Mouse (Mus musculus): ENCODE results near the gene Rnf183.

The Rnf183 gene

DNA sequence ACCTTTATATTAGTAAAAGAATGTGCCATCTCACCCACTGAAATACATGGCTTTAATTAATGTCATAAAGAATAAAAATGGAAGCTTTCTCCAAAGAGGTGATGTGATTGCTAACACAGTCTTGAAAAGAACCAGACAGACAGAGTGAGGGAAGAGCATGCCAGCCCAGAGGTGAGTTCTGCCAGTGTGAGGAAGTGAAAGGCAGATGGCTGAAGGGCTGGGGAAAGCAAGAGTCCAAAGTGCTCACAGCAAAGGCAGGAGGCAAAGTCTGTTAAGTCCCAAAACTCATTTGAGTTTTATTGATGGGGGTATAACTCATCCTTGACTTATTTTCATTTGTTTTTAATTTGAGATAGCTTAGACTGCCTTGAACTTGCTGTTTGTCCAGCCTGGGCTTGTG, 4.4 kb downstream of the Rnf183 start:
- DNase-seq (ENCODE audit: low spot score) = no peak

DNA sequence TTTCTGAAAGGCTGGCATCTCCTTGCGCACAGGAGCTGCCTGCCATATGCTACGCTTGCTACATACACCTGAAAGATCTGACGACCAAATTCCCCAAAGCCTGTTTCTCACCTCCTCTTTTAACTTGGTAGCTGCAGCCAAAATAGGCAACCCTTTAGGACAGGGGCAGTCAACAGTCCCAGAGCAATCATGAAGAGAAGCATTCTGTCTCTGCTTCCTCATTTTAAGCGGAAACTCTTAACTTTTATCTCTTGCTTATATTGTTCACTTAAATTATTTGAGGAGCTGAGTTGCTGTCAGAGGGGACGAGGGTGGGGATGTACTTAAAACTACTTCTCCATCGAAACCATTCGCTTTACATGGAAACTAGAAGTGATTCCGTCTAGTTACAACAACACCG, 5.4 kb downstream of the Rnf183 start:
- DNase-seq (ENCODE audit: low spot score) = no peak

DNA sequence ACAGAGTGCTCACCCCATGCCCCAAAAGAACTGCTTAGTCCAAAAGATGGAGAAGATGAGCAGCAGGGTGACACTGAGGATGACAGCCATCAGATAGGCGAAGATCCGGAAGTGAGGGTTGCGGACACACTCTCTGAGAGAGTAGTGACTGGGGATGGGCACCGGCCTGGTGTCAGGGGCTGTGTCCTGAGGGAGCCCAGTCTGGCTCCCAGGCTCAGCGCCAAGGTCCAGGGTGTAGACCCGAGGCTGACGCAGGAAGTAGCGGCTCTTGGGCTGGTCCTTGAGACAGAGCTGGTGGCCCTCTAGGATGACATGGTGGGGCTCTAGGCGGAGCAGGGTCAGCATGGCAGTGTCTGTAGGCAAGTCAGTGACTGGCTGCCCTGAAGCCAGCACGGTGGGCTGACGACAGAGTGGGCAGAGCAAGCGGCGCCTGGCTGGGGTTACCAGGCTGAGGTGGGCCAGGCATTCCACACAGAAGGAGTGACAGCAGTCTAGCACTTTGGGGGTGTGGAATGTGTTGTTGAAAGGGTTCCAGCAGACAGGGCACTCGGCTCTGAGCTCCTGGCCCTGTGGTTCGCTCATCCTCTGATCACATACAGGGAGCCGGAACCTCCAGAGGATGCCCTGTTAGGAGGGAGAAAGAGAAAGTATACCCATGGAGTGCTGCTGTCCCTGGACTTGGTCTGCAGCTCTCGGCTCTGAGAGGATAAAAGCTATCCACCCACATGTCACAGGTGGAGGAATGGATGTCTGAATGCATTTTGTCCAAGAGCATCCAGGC, 6.9 kb downstream of the Rnf183 start:
- no peak for DNase-seq (ENCODE audit: low spot score)

DNA sequence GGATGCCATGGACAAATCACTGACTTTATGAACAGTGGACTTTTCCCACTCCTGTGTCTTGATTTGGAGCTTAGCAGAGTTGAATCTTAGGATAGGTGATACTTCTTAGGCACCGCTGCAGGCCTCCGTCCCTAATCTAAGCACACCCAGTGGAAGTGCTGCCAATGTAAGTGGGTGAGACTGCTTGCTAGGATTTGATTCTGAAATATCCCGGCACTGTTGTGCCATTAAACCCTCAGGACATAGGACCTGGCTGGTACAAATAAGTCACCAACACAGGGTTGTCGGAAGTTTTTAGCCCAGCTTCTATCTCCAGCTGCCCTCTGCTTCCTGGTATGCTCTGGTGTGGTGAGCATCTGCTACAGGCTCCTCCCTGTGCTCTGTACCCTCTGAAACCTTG, 9.2 kb downstream of the Rnf183 start:
- DNase-seq (ENCODE audit: low spot score) = no peak

DNA sequence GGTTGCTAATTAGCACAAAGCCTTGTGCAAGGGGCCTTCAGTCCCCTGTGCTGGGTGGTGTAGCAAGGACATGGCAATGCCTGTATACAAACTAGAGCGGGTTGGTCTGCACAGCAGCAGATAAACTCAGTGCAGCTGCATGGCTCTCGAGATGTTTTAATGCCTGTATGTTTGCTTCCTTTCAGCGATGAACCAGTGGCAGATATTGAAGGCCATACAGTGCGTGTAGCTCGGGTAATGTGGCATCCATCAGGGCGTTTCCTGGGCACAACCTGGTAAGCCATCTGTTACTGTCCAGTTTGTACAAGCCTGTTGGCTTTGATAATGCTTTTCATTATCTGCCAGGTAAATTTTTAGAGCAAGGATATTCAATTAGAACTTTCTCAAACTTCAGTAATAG, 16.0 kb downstream of the Rnf183 start:
- DNase-seq (ENCODE audit: low spot score) = no peak

DNA sequence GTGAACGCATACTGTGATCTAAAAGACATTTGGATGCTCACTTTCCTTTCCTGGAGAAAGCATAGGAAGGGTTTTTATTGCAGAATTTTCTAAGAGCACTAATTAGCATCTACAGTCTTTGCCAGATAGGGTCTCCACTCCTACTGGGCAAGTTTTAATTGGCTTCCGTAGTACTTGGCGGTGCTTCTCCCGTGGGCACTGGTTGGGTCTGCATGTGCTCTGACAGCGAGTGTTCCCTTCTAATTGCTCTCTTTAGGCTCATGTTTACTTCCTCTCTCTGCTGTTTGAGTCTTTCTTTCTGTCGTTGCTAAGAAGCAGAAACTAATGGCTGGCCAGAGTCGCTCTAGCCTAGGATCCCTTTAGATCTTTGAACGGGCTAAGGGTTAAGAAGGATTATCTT, 16.6 kb downstream of the Rnf183 start:
- DNase-seq (ENCODE audit: low spot score) = no peak

DNA sequence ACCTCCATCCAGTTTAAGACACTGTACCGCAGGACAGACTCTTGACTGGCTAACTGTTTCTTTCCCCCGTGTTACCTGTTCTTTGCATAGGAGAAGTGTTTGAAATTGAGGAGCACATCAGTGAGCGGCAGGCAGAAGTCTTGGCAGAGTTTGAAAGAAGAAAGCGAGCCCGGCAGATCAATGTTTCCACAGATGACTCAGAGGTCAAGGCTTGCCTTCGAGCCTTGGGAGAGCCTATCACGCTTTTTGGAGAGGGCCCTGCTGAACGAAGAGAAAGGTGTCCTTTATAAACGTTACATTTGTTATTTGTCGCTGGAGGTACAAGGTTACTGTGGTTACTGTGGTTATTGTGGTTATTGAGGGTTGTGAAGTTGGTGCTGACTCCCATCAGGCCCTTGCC, 23.4 kb downstream of the Rnf183 start:
- DNase-seq (ENCODE audit: low spot score) = no peak

DNA sequence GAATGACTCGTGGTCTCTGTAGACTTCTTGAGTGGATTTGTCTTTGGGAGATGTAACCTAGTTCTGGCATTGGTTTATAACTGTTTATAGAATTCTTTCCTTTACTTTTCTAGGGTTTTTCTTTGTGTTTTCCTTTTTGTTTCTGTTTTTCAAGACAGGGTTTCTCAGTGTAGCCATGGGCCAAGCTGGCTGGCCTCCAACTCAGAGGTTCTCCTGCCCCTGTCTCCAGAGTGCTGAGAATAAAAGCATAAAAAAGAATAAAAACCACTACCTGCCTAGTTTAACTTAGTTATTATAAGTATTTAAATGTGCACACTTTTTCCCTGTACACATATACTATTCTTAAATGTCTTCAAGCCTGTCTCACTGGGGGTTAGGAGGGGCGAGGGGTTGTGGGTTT, 24.7 kb downstream of the Rnf183 start:
- no peak for DNase-seq (ENCODE audit: low spot score)

DNA sequence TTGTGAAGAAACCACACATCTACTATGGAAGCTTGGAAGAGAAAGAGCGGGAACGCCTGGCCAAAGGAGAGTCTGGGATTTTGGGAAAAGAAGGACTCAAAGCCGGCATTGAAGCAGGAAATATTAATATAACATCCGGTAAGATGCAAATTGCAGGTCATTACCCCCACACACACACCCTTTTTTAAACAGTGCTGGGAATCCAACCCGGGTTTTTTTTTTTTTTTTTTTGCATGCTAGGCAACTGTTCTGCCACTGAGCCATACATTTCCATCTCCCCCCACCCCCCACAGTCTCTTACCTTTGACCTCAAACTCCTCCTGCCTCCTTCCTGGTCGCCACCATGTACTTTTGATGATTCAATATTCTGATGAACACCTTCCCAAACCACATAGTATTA, 25.4 kb downstream of the Rnf183 start:
- no peak for DNase-seq (ENCODE audit: low spot score)

DNA sequence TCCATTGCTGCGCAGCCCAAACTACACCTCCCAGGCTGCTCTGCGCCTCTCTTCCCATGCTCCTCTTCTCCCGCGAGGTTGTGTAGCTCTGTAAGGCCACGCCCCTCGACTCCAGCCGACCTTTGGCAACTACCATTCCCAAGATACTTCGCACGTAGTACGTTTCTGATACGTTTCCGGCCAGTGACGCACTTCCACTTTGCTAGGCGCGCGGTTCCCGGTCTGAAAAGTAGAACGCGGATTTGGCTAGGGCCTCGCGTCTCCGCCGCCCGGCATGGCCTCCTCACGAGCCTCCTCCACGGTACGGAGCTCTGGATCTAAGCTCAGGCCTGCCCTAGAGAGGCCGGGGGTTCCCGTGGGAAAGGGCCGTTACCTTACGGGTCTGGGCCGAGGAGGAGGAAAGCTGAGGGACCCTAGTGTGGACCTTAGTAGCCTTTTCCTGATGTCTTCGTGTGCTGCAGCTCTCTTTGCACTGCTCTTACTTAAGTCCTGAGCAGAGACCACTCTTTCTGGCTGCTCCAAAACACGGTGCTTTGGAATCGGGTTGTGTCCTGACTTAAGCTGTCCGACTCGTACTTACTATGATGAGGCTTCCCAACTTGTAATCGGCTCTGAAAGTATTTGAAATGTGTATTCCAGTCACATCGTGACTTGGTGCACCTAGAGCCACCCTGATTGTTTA, 26.3 kb downstream of the Rnf183 start, which contains the start of the genes Cdc26 and Prpf4:
Gene Cdc26 (minus strand): TSS at position 42 of the 682 bp plus-strand sequence.
Gene Prpf4 (plus strand): TSS at position 197 of the 682 bp plus-strand sequence.
- peak; percentile 88 for DNase-seq (ENCODE audit: low spot score)

DNA sequence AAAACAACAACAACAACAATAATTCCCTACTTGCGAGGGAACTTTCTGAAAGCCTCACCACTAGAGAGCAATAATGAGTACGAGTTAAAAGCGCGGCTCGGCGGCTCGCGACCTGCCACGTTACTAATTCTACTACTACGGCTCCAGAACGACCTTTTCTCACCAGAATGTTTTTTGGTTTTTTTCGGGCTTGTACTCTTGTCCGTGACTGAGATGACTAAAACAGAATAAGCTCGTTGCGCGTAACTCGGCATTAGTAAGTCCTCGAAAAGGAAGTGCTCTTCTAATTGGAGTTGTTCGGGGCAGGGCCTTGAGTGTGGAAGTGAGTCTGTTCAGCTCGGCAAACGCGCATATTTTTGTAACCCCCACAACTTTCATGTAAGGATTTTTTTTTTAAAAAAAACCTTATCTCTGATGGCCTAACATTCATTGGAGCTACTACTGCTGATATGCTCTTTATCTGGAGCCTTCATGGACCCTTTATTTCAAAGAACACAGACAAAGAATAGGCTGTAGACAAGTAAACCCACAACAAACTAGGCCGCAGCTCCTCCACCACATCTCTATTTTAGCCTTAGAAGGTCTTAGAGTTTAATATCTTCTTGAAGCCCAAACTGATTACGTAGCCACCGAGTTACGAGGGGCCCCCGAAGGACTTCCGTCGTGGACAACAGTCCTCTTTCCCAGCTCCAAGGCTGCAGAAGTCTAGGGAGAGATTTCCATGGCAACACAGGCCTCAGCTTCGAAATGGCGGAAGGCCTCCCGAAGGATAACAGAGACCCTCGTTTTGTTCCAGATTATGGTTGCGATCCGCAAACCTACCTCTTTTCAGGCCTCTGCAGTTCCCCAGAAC, 27.1 kb downstream of the Rnf183 start:
- peak; percentile 44 for DNase-seq (ENCODE audit: low spot score)

DNA sequence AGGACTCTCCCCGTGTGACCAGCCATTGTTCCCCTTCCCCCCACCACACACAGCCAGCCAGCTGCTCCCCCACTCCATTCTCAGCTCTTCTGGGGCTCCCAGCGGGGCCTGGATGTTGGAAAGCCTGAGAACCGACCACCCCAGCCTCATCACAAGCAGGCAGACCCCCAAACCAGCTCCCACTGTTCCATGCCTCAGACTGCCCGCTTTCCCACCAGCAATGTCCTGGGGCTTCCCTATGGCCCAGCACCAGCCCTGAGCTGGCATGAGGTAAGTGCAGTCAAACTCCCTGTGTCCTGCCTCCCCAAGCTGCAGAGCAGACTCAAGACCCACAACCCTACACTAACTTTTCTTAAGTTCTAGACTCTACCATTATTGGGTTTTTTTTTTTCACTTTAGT, 28.9 kb downstream of the Rnf183 start:
- no peak for DNase-seq (ENCODE audit: low spot score)

DNA sequence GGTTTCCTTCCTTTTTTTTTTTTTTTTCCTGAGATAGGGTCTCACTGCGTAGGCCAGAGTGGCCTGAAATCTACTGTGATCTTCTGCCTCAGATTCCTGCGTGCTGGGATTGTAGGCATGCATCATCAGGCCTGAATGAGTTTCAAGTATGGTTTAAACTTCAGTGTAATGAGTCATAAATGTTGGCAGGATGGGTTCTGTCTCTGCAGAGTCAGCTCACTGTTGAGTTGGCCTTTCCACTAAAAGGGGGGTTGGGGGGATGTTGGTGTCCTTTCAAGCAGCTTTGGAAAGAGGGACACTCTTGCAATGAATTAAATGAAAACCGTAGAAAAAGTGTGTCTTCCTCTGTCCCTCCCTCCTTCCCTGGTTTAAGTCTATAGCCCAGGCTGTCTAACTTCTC, 36.1 kb downstream of the Rnf183 start:
- DNase-seq (ENCODE audit: low spot score) = no peak

DNA sequence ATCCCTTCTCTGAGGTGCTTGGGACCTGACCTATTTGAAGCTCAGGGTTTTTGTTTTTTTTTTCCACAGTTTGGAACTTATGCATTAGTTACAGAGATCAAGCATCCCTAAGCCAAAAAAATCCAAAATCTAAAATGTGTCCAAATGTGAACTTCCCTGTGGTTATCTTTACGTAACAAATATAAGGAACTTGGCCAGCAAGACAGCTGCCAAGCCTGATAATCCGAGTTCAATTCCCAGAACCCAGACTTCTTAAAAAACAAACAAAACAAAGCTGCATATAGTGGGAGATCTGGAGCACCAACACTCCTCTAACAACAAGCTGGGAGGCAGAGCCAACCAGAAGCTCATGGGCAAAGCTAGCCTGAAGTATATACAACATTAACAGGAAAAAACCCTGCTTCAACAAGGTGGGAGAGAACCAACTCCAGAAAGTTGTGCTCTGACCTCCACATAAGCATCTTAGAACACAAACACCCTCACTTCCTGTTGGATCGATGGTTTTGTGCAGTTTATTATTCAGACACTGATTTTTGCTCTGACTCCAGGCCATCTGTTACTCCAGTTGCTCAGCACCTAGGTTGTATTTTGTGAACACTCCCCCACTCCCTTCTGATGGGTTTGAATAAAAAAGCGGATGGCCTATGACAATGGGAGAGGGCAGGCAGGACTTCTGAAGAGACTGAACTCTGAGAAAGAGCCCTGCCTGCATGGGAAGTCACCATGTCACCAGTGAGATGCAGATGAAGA, 37.3 kb downstream of the Rnf183 start:
- no peak for DNase-seq (ENCODE audit: low spot score)

DNA sequence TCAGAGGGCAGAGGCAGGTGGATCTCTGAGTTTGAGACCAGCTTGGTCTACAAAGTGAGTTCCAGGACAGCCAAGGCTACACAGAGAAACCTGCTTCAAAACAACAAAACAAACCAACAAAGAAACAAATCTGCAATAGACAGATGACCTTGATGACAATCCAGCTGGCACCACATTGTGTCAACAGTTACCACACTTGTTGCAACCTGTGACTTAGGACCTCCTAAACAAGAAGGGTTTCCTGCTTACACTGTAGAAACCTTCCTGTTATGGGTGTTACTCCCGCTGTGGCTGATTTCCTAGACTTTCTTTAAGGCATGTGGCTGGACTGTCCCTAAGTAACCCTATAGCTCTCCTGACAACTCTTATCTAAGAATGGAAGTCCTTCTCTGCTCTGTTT, 39.2 kb downstream of the Rnf183 start:
- no peak for DNase-seq (ENCODE audit: low spot score)

DNA sequence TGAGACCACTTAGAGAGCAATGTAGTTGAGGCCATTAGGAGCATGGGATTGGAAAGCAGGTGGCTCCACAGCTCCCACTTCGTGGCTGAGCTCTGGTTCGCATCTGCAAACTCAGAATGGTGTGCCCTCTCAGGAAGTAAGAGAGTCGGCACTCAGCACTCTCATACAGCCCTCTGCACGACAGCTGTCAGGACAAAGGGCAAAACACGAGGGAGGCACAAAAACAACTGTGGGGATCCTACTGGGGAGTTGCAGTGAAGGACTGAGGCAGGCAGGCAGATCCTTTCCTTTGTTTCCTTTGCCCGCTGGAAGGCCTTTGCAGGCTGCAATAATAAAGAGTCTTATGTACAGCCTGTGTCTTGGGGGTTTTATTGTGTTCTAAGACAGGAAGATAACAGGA, 41.6 kb downstream of the Rnf183 start:
- DNase-seq (ENCODE audit: low spot score) = no peak

DNA sequence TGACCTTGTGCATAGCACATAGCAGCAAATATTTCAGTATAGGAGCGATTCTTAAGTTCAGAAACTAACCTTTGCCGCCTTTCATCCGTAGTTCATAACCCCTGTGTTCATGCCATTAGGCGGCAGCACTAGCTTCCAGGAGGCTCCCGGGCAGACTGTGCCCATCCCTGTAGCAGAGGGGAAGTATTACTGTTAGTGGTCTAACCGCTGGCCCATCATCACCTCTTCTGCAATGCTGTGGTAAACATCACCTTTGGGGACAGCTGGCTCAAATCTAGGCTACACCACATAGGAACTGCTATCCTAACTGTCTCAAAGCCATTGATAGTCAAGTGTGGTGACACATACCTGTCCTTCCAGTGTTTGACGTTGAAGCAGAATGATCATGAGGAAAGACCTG, 43.2 kb downstream of the Rnf183 start:
- no peak for DNase-seq (ENCODE audit: low spot score)

DNA sequence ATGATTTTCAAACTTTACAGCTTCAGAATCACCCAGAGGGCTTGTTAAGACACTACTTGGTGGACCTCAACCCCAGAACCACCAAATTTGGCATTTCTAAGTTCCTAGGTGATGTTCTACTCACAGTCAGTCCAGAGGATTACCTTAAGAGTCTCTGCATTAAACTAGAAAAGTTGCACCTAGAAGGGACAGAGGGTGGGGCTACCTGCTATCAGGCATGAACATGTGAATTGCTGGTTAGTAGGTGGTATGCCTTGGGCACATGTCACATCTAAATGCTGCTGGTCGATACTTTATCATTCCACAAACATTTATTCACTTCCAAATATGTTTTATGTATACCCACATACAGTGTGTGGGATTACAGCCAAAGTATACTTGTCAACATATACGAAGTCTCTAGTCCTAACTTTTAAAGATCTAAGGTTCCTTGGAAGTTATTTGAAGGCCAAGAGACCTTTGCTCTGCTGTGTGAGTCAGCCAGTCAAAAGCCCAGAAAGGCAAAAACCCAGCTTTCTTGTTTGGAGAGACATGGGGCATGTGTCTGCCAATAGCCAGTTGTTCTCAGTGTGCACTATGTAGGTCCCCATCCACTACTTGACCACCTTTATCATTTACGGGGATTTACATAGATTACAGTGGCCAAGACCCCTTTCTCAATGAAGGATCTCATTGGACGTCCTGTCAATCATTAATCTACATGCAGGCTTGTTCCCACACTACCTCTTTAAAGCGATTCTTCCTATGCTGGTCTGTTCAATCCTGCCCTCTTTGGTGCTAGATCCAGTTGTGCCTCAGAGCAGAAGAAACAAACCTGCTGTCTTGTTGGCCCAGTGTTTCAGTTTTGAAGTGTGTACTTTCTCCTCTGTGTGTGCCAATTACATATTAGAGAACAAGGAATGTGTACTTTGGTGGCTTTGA, 45.2 kb downstream of the Rnf183 start:
- DNase-seq (ENCODE audit: low spot score) = no peak

DNA sequence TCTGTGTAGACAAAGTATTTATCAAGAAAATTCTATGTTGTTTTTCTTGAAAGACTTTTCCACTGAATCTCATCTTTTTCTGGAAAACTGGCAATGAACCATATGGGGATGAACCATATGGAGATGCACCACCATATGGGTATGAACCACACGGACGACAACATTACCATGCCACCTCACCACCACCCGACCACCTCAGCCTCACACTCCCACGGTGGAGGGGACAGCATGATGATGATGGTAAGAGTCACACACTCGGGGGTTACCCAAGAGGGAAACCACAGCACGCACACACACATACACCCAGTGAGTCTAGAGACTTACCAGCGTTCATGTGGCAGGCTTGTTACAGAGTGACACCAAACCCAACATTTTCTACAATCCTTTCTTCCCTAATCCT, 49.6 kb downstream of the Rnf183 start:
- no peak for DNase-seq (ENCODE audit: low spot score)

DNA sequence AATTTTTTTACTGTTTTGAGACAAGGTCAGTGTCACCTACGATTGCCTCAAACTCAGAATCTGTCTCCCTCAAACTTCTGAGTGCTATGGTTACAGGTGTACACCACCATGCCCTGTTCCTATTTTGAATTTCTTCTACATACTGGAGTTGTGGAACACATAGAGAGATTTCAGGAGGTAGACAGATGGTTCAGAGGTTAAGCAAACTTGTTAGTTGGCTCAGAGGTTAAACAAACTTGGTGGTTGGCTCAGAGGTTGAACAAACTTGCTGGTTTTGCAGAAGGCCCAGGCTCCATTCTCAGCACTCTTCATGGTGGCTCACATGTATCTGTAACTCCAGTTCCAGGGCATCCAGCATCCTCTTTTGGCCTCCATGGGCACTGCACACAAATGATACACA, 50.9 kb downstream of the Rnf183 start:
- no peak for DNase-seq (ENCODE audit: low spot score)

DNA sequence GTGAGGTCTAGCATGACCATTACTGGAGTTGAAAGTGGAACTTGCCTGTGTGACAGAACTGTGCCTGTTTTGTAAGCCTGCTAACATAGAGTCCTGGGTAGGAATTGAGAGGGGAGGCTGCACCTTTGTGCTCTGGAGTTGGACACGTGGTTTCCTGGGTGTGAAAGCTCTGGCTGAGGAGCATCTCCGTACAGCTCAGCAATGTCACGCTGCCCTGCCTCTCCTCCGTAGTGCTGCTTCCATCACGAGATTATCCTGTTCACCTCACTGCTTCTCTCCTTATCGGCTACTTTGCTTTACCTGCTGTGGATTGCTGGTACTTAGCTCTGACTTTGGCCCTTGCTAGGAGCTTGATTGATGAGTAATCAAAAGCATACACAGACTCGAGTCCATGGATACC, 51.3 kb downstream of the Rnf183 start:
- no peak for DNase-seq (ENCODE audit: low spot score)
